Mouse (Mus musculus) forebrain, embryonic 15.5 days (tissue): ENCODE data around the gene Dbp. TPM values are rescaled to one million over a fixed set of nuclear protein-coding genes. Genes with fewer than 3 reads are reported as not detected.

ENCODE experiments used
- ATAC-seq: fragments of 200-750 bp; cut with Nextera tagmentation; replicated peaks from 2 replicates; pipeline ENCODE4 v1.8.0; 2017; ENCODE audit warnings: mild to moderate bottlenecking, moderate TSS enrichment, moderate library complexity
- H3K27ac ChIP-seq: fragments of 300-500 bp; sonication (generic); replicated peaks from 2 replicates; pipeline ENCODE4 v1.5.1; 2015; ENCODE audit warnings: mild to moderate bottlenecking, inconsistent platforms
- H3K27me3 ChIP-seq: fragments of 300-500 bp; sonication (generic); 2 replicates; pipeline ENCODE4 v1.6.1; 2015; ENCODE audit warnings: inconsistent platforms
- H3K36me3 ChIP-seq: fragments of 300-500 bp; sonication (generic); 2 replicates; pipeline ENCODE4 v1.6.1; 2015; ENCODE audit warnings: mild to moderate bottlenecking, inconsistent platforms
- H3K4me1 ChIP-seq: fragments of 300-500 bp; sonication (generic); 2 replicates; pipeline ENCODE4 v1.6.1; 2015; ENCODE audit warnings: inconsistent platforms
- H3K4me2 ChIP-seq: fragments of 300-500 bp; sonication (generic); replicated peaks from 2 replicates; pipeline ENCODE4 v1.6.1; 2015; ENCODE audit warnings: mild to moderate bottlenecking, inconsistent platforms
- H3K4me3 ChIP-seq: fragments of 300-500 bp; sonication (generic); 2 replicates; pipeline ENCODE4 v1.5.1; 2015; ENCODE audit warnings: mild to moderate bottlenecking, inconsistent platforms
- H3K9ac ChIP-seq: fragments of 300-500 bp; sonication (generic); replicated peaks from 2 replicates; pipeline ENCODE4 v1.6.1; 2015; ENCODE audit warnings: mild to moderate bottlenecking, inconsistent platforms
- H3K9me3 ChIP-seq: fragments of 300-500 bp; sonication (generic); 2 replicates; pipeline ENCODE4 v1.6.1; 2016; ENCODE audit warnings: inconsistent platforms
- WGBS: fragments of 180-500 bp; shearing (Covaris S2); methylation state at CpG from one replicate; pipeline ENCODE4 v1.1.7; 2015; ENCODE audit warnings: mixed read lengths; 5-methylcytosine and 5-hydroxymethylcytosine counted together
- polyA plus RNA-seq: library from polyadenylated mRNA; unstranded; fragments of >200 nt; fragmentation: Nextera tagmentation; extraction: Ambion mirVana; gene quantifications from 2 replicates; pipeline ENCODE4 v1.2.1, GENCODE M21; 2015

Dbp gene
- polyA plus RNA-seq, 1 experiment from 2014 or later, result 4.1 TPM

DNA sequence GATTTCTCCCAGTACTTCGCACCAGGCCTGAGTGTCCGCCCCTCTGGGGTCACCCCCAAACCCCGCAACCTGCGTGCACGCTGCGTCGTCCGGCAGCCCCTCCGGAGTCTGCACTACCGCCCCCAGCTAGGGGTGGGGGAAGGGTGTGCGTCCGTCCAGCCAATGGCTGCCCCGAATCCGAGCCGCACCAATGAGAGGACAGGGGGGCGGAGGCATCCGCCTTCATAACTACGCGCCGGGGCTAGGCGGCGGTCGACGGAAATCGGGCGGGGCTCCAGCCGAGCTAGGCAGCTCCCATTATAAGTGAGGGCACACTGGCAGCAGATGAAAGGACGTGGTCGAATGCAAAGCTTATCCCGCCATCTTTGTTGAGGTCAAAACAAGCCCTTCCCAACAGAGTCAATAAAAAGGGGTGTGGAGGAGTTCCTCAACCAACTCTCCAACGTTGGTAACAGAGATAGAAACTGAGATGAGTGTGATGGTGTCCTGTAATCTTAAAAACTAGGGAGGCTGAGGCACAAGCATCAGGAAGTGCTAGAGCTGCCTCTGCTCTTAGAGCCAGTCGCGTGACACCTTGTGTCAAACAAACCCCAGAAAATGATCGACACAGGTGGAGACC lies 10.3 kb downstream of the Dbp start, which contains the start of gene Rpl18:
Gene Rpl18 (plus strand): TSS at position 368 of the 619 bp plus-strand sequence.
- ATAC-seq, result peak; percentile 92
- peaks cover 49% of the 10 kb centered on the region for H3K4me1 ChIP-seq
- 7% methylated on average over 34 of the region's 34 CpGs for WGBS

GRCm38 (mm10) chr7:45715741-45716459 lies 11.0 kb downstream of the Dbp start:
- no peaks in the 10 kb centered on the region for H3K27me3 ChIP-seq
- no peaks in the 10 kb centered on the region for H3K9me3 ChIP-seq
- peak overlapping the region; percentile 81 for H3K4me3 ChIP-seq
- 89% methylated on average over 19 of the region's 19 CpGs for WGBS
- ATAC-seq, result no peak
- peak overlapping the region; percentile 71 for H3K27ac ChIP-seq
- peaks cover 53% of the 10 kb centered on the region for H3K4me1 ChIP-seq
- H3K36me3 ChIP-seq, result peaks cover 44% of the 10 kb centered on the region
- peak overlapping the region; percentile 88 for H3K4me2 ChIP-seq
- H3K9ac ChIP-seq, result peak overlapping the region; percentile 39

More for the DNA sequence above, 10.3 kb downstream of the Dbp start, which contains the start of gene Rpl18:
- H3K4me2 ChIP-seq, result peak within 1 kb of the TSS; percentile 88
- peak within 1 kb of the TSS; percentile 81 for H3K4me3 ChIP-seq
- H3K36me3 ChIP-seq, result peaks cover 44% of the 10 kb centered on the region
- H3K27me3 ChIP-seq, result no peaks in the 10 kb centered on the region
- peak within 1 kb of the TSS; percentile 71 for H3K27ac ChIP-seq
- H3K9ac ChIP-seq, result peak within 1 kb of the TSS; percentile 80
- no peaks in the 10 kb centered on the region for H3K9me3 ChIP-seq

- Histone ChIP-seq H3K9me3 (no peaks in the 10 kb centered on the region), H3K4me1 (peaks cover 53% of the 10 kb centered on the region), H3K4me2 (peak overlapping the region; percentile 88), H3K4me3 (peak overlapping the region; percentile 71), H3K27ac (no peak overlapping the region), H3K27me3 (no peaks in the 10 kb centered on the region), H3K36me3 (peaks cover 43% of the 10 kb centered on the region), H3K9ac (no peak overlapping the region)
- WGBS, result 91% methylated on average over 3 of the region's 3 CpGs
- no peak for ATAC-seq
These were observed 11.6 kb downstream of the Dbp start for GRCm38 (mm10) chr7:45716460-45716857.

GRCm38 (mm10) chr7:45716952-45717917 lies 12.3 kb downstream of the Dbp start:
- H3K9me3 ChIP-seq, result no peaks in the 10 kb centered on the region
- H3K27me3 ChIP-seq, result no peaks in the 10 kb centered on the region
- H3K4me1 ChIP-seq, result peaks cover 53% of the 10 kb centered on the region
- 11% methylated on average over 31 of the region's 31 CpGs for WGBS
- H3K27ac ChIP-seq, result peak overlapping the region; percentile 84
- peaks cover 35% of the 10 kb centered on the region for H3K36me3 ChIP-seq
- peak overlapping the region; percentile 83 for H3K9ac ChIP-seq
- peak overlapping the region; percentile 88 for H3K4me2 ChIP-seq
- ATAC-seq, result peak; percentile 15
- peak overlapping the region; percentile 71 for H3K4me3 ChIP-seq

DNA sequence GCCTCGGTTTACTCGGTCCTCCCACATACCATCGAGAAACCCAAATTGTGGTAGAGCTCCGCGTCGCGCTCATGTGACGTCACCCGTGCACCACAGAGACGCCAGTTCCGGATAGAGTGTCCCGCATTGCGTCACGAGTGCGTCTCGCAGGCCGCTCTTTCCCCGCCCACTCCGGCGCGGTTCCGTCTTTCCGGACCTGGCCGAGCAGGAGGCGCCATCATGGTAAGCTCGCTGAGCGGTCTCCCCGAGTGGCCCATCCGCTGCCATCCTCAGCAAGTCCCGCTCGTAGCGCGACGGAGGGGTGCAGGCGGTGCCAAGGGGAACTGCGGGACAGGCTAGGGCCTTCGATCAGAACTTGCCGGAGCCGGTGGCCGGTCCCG lies 13.0 kb downstream of the Dbp start, which contains the start of gene Sphk2:
Gene Sphk2 (minus strand): TSS at position 85 of the 380 bp plus-strand sequence.
- peak within 1 kb of the TSS; percentile 84 for H3K27ac ChIP-seq
- H3K36me3 ChIP-seq, result peaks cover 28% of the 10 kb centered on the region
- peak within 1 kb of the TSS; percentile 71 for H3K4me3 ChIP-seq
- under 1% methylated on average over 41 of the region's 41 CpGs for WGBS
- H3K4me2 ChIP-seq, result peak within 1 kb of the TSS; percentile 88
- H3K9me3 ChIP-seq, result no peaks in the 10 kb centered on the region
- H3K27me3 ChIP-seq, result no peaks in the 10 kb centered on the region
- peak; percentile 76 for ATAC-seq
- peak within 1 kb of the TSS; percentile 83 for H3K9ac ChIP-seq
- peaks cover 53% of the 10 kb centered on the region for H3K4me1 ChIP-seq

GRCm38 (mm10) chr7:45718331-45718730 lies 13.4 kb downstream of the Dbp start:
- no peak for ATAC-seq
- Histone ChIP-seq H3K4me1 (peaks cover 53% of the 10 kb centered on the region), H3K9me3 (no peaks in the 10 kb centered on the region), H3K9ac (peak overlapping the region; percentile 83), H3K36me3 (peaks cover 26% of the 10 kb centered on the region), H3K4me3 (peak overlapping the region; percentile 71), H3K4me2 (peak overlapping the region; percentile 88), H3K27ac (peak overlapping the region; percentile 84), H3K27me3 (no peaks in the 10 kb centered on the region)
- WGBS, result under 1% methylated on average over 20 of the region's 20 CpGs

DNA sequence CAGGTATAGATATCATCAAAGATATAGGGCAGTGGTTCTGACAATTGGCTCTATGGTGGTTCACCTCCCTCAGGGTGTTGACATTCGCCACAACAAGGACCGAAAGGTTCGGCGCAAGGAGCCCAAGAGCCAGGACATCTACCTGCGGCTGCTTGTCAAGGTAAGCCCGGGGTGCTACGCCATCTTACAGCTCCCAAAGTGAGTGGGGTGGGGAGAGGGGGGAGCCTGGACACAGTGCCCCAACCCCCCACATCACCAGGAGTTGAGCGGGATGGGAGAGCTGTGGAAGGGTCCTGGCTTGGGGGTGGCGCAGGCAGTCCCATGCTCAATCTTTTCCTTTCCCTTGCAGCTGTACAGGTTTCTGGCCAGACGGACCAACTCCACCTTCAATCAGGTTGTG lies 14.3 kb downstream of the Dbp start:
- H3K27me3 ChIP-seq, result no peaks in the 10 kb centered on the region
- no peak for ATAC-seq
- 85% methylated on average over 10 of the region's 10 CpGs for WGBS
- H3K9me3 ChIP-seq, result no peaks in the 10 kb centered on the region
- H3K36me3 ChIP-seq, result peaks cover 34% of the 10 kb centered on the region
- H3K4me3 ChIP-seq, result peak overlapping the region; percentile 71
- peaks cover 49% of the 10 kb centered on the region for H3K4me1 ChIP-seq
- no peak overlapping the region for H3K27ac ChIP-seq
- H3K4me2 ChIP-seq, result peak overlapping the region; percentile 88
- H3K9ac ChIP-seq, result peak overlapping the region; percentile 83

- H3K4me2 ChIP-seq, result peak overlapping the region; percentile 88; the same call in 1 of the 2 replicates
These were observed 15.0 kb downstream of the Dbp start for GRCm38 (mm10) chr7:45719738-45720412.

DNA sequence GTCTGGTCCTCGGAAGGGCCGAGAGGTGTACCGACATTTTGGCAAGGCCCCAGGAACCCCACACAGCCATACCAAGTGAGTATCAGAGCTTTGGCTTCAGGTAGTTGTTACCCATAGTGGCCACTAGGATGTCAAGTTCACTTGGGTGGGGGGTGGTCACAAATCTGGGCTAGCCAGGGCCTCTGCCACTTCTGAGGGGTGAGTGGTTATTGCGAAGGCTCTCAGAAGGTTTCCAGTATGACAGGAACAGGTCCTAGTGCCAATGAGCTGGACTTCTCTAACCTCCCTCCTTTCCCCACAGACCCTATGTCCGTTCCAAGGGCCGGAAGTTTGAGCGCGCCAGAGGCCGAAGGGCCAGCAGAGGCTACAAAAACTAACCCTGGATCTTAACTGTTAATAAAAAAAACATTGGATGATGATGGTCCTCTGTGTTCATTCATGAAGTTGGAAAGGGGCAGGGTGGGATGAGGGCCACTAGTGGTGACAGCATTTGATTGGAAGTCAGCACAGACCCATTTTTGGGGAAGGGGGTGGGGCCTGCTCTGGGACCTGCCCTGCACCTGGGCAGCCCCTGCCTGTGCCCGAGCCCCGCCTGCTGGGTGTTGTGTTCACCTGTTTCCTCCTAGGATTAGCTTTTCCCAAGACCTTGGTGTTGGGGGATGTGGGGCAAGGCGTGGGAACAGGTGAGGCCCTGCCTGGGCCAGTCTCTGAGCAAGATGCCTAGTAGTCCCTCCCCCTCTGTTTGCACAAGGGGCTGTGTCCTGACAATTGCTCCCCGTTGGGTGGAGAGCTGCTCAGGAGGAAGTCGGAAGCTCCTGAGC lies 15.7 kb downstream of the Dbp start, which contains the start of gene Fam83e:
Gene Fam83e (plus strand): TSS at position 800 of the 821 bp plus-strand sequence.
- no peak within 1 kb of the TSS for H3K9ac ChIP-seq
- no peaks in the 10 kb centered on the region for H3K9me3 ChIP-seq
- no peak within 1 kb of the TSS for H3K27ac ChIP-seq
- peaks cover 38% of the 10 kb centered on the region for H3K4me1 ChIP-seq
- H3K27me3 ChIP-seq, result no peaks in the 10 kb centered on the region
- H3K36me3 ChIP-seq, result peaks cover 44% of the 10 kb centered on the region
- WGBS, result 81% methylated on average over 14 of the region's 14 CpGs
- H3K4me2 ChIP-seq, result no peak within 1 kb of the TSS
- H3K4me3 ChIP-seq, result no peak within 1 kb of the TSS
- no peak for ATAC-seq

More at GRCm38 (mm10) chr7:45719738-45720412, 15.0 kb downstream of the Dbp start:
- Histone ChIP-seq H3K4me3 (0 out of 2 replicates have a peak overlapping the region, but pooled peaks have one; percentile 71), H3K4me1 (peaks cover 42% of the 10 kb centered on the region), H3K36me3 (peaks cover 39% of the 10 kb centered on the region), H3K27ac (no peak overlapping the region), H3K9me3 (no peaks in the 10 kb centered on the region), H3K27me3 (no peaks in the 10 kb centered on the region), H3K9ac (peak overlapping the region; percentile 83; the same call in 1 of the 2 replicates)
- 95% methylated on average over 16 of the region's 16 CpGs for WGBS
- ATAC-seq, result no peak

- Histone ChIP-seq H3K27ac (no peak overlapping the region), H3K9ac (no peak overlapping the region)
- no peak for ATAC-seq
These were observed 16.3 kb downstream of the Dbp start for GRCm38 (mm10) chr7:45721234-45721571.

More at GRCm38 (mm10) chr7:45721234-45721571, 16.3 kb downstream of the Dbp start:
- H3K4me3 ChIP-seq, result no peak overlapping the region
- H3K36me3 ChIP-seq, result peaks cover 44% of the 10 kb centered on the region
- no peaks in the 10 kb centered on the region for H3K9me3 ChIP-seq
- WGBS, result 84% methylated on average over 7 of the region's 7 CpGs
- no peak overlapping the region for H3K4me2 ChIP-seq
- peaks cover 32% of the 10 kb centered on the region for H3K4me1 ChIP-seq
- no peaks in the 10 kb centered on the region for H3K27me3 ChIP-seq
